Mouse (Mus musculus): ENCODE results near the gene Larp4. TPM values are rescaled to one million over a fixed set of nuclear protein-coding genes. Genes with fewer than 3 reads are reported as not detected.
A peak's percentile ranks its signal among the peaks of the same experiment; 100 is the strongest.

Gene Larp4
- polyA plus RNA-seq, 1 experiment from 2014 or later: 36.0 TPM

DNA sequence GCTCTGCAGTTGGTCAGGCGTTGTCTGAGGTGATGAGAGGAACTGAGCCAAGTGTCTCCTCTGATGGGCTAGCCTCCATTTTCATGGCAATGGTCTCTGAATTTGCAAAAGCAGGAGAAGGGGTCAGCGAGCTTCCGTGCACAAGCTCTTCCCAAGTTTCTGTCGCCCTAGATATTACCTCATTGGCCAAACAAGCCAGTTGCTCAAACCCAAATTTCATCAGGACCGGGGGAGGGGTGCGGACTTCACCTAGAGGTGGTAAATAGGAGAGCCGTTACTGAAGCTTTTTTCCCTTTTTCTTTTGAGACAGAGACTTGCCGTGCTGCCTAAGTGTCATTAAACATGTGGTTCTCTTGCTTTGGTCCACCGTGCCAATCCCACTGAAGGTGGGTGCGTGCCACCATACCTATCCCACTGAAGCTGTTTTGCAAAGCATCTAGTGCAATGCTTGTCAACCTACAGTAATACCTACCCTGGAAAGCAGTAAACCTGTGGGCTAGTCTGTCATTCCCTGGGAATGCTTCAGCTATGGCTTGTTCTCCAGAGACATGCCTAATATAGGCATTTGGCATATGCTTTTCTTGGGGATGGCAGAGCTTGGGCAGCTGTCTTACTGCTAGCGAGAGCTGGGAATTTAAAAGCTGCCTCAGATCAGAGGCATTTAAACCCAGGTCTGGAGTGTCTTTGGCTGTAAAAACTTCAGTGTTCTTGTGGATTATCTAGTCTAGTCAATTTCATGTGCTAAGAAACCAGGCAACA lies 55.4 kb downstream of the Larp4 start:
- Histone ChIP-seq H3K27ac (no peak overlapping the region), H3K27me3 (ENCODE audit: insufficient read depth, low read length) (no peaks in the 10 kb centered on the region), H3K4me2 (ENCODE audit: low read length) (no peak overlapping the region), H3K4me3 (replicated peaks; ENCODE audit: low read depth, low read length) (no peak overlapping the region), H3K4me1 (replicated peaks; ENCODE audit: insufficient read depth, low read length) (no peaks in the 10 kb centered on the region), H3K9me3 (replicated peaks; ENCODE audit: low read length) (no peaks in the 10 kb centered on the region), H3K36me3 (ENCODE audit: insufficient read depth, low read length) (no peaks in the 10 kb centered on the region), H3K9ac (ENCODE audit: low read depth, low read length) (no peak overlapping the region)
- ATAC-seq (replicated peaks; ENCODE audit: low FRiP score, low read depth) (no peak), DNase-seq (ENCODE audit: low spot score) (no peak)
- no peak for TF ChIP-seq CTCF (IDR thresholded peaks at IDR 0.05; ENCODE audit: low read depth)
- 69% methylated on average over 11 of the region's 11 CpGs for WGBS

DNA sequence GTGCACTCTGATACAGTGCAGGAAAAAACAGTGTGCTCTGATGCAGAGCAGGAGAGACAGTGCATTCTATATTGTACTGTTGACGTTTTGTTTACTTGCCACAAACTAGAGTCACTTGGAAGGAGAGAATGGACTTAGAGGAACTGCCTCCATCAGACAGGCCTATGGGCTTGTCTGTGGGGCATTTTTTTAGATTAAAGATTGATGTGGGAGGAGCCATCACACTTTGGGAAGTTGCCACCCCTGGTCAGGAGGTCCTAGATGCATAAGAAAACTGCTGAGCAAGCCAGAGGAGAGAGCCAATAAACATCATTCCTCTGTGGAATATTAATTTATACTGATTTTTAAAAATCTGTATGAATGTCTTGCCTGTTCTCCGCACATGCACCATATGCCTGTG lies 58.3 kb downstream of the Larp4 start:
- WGBS: 81% methylated on average over 2 of the region's 2 CpGs
- DNase-seq (ENCODE audit: low spot score) (no peak), ATAC-seq (replicated peaks; ENCODE audit: low FRiP score, low read depth) (no peak)
- no peaks in the 10 kb centered on the region for H3K36me3 ChIP-seq (ENCODE audit: insufficient read depth, low read length)
- H3K4me2 ChIP-seq (ENCODE audit: low read length): no peak overlapping the region
- no peak overlapping the region for H3K4me3 ChIP-seq (replicated peaks; ENCODE audit: low read depth, low read length)
- H3K4me1 ChIP-seq (replicated peaks; ENCODE audit: insufficient read depth, low read length): no peaks in the 10 kb centered on the region
- H3K27ac ChIP-seq: no peak overlapping the region
- H3K9me3 ChIP-seq (replicated peaks; ENCODE audit: low read length): no peaks in the 10 kb centered on the region
- TF ChIP-seq CTCF (IDR thresholded peaks at IDR 0.05; ENCODE audit: low read depth): no peak
- H3K9ac ChIP-seq (ENCODE audit: low read depth, low read length): no peak overlapping the region
- H3K27me3 ChIP-seq (ENCODE audit: insufficient read depth, low read length): no peaks in the 10 kb centered on the region

DNA sequence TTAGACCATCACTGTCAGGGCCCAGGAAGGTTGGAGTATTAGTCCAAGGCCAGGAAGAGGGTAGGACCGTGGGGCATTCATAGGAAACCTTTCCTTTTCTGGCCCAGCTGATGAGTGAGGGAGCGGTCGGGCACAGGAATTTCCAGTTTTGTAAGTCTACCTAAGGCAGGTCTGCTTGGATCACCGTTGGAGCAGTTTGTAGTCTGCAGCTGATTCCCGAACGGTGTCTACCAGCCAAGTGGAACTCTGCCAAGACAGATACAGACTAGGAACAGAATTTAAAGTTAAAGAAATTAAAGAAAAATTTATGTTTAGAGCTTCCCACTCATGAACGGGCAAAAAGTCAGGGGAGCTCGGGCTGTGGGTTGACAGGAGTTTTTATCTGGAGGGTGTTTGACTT lies 59.6 kb downstream of the Larp4 start:
- no peak for DNase-seq (ENCODE audit: low spot score)
- no peak for ATAC-seq (replicated peaks; ENCODE audit: low FRiP score, low read depth)

DNA sequence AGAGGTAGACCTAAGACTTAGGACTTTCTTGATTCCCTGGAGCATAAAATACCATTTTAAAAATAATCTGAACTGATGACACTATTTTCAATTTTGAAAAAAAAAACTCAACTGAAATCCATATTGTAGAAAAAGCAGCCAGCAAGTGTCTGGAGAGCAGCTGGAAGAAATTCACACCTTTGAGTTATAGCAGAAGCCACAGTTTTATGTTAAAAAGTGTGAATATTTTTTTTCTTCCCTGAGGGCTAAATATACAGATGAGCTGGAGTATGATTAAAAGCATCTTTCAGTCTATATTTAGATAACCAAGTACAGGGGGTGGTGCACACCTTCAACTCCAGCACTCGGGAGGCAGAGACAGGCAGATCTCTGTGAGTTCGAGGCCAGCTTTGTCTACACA lies 60.0 kb downstream of the Larp4 start:
- Histone ChIP-seq H3K4me2 (ENCODE audit: low read length) (no peak overlapping the region), H3K27me3 (ENCODE audit: insufficient read depth, low read length) (no peaks in the 10 kb centered on the region), H3K27ac (no peak overlapping the region), H3K4me1 (replicated peaks; ENCODE audit: insufficient read depth, low read length) (no peaks in the 10 kb centered on the region), H3K9me3 (replicated peaks; ENCODE audit: low read length) (no peaks in the 10 kb centered on the region), H3K9ac (ENCODE audit: low read depth, low read length) (no peak overlapping the region), H3K4me3 (replicated peaks; ENCODE audit: low read depth, low read length) (no peak overlapping the region), H3K36me3 (ENCODE audit: insufficient read depth, low read length) (no peaks in the 10 kb centered on the region)
- ATAC-seq (replicated peaks; ENCODE audit: low FRiP score, low read depth): no peak
- no peak for TF ChIP-seq CTCF (IDR thresholded peaks at IDR 0.05; ENCODE audit: low read depth)
- WGBS: 85% methylated on average over 2 of the region's 2 CpGs
- no peak for DNase-seq (ENCODE audit: low spot score)

More for the DNA sequence above, 59.6 kb downstream of the Larp4 start:
- H3K27ac ChIP-seq: no peak overlapping the region
- 67% methylated on average over 8 of the region's 8 CpGs for WGBS
- H3K4me1 ChIP-seq (replicated peaks; ENCODE audit: insufficient read depth, low read length): no peaks in the 10 kb centered on the region
- no peak overlapping the region for H3K4me3 ChIP-seq (replicated peaks; ENCODE audit: low read depth, low read length)
- no peak overlapping the region for H3K4me2 ChIP-seq (ENCODE audit: low read length)
- no peak for TF ChIP-seq CTCF (IDR thresholded peaks at IDR 0.05; ENCODE audit: low read depth)
- no peaks in the 10 kb centered on the region for H3K27me3 ChIP-seq (ENCODE audit: insufficient read depth, low read length)
- H3K9me3 ChIP-seq (replicated peaks; ENCODE audit: low read length): no peaks in the 10 kb centered on the region
- H3K9ac ChIP-seq (ENCODE audit: low read depth, low read length): no peak overlapping the region
- H3K36me3 ChIP-seq (ENCODE audit: insufficient read depth, low read length): no peaks in the 10 kb centered on the region

DNA sequence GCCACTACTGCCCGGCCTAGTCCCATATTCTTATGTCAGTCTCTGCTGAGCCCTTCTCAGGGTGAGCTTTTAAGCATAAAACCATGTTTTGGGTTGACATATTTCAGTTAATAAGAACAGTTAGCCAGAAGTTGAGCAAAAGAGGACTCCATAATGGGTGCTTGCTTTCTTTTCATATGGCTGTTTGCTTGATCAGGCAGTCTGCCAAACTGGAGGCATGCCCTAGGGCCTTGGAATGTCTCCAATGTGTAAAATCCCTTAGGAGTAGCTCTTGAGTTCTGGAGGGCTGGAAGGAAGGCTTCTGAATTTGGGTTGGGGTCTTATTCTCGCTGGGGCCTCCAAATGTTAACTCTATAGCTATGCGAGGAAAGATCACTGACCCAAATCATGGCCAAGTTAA lies 62.7 kb downstream of the Larp4 start:
- Histone ChIP-seq H3K27ac (no peak overlapping the region), H3K27me3 (ENCODE audit: insufficient read depth, low read length) (no peaks in the 10 kb centered on the region), H3K9ac (ENCODE audit: low read depth, low read length) (no peak overlapping the region), H3K9me3 (replicated peaks; ENCODE audit: low read length) (no peaks in the 10 kb centered on the region), H3K4me2 (ENCODE audit: low read length) (no peak overlapping the region), H3K4me1 (replicated peaks; ENCODE audit: insufficient read depth, low read length) (no peaks in the 10 kb centered on the region), H3K4me3 (replicated peaks; ENCODE audit: low read depth, low read length) (no peak overlapping the region), H3K36me3 (ENCODE audit: insufficient read depth, low read length) (no peaks in the 10 kb centered on the region)
- WGBS: 82% methylated on average over 3 of the region's 3 CpGs
- ATAC-seq (replicated peaks; ENCODE audit: low FRiP score, low read depth) (no peak), DNase-seq (ENCODE audit: low spot score) (no peak)
- TF ChIP-seq CTCF (IDR thresholded peaks at IDR 0.05; ENCODE audit: low read depth): no peak

DNA sequence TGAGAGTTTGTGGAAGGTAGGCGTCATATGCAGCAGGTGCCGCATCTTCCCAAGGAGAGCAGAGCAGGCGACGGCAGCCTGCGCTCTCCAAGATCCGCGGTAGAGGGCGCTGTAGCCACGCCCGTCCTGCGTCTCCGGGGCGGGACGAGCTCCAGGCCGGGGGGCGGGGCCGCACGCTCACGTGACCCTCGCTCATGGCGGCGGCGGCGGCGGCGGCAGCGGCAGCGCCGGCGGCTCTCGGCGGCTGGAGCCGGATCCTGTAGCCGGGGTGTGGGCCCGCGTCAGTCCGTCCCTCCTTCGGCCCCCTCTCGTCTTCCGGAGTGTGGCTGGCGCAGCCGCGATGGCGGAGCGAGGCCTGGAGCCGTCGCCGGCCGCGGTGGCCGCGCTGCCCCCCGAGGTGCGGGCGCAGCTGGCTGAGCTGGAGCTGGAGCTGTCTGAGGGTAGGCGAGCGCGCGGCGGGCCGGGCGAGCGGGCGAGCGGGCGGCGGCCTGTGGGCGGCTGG lies 68.7 kb downstream of the Larp4 start, which contains the start of gene Dip2b:
Dip2b (plus strand) TSS at position 195 of the 502 bp plus-strand sequence.
- peak within 1 kb of the TSS; percentile 70 for H3K4me2 ChIP-seq (ENCODE audit: low read length)
- peak; percentile 85 for TF ChIP-seq CTCF (IDR thresholded peaks at IDR 0.05; ENCODE audit: low read depth)
- peak; percentile 92 for ATAC-seq (replicated peaks; ENCODE audit: low FRiP score, low read depth)
- H3K36me3 ChIP-seq (ENCODE audit: insufficient read depth, low read length): no peaks in the 10 kb centered on the region
- 0 out of 2 replicates have a peak, but pooled peaks cover 10% of the 10 kb centered on the region for H3K4me1 ChIP-seq (replicated peaks; ENCODE audit: insufficient read depth, low read length)
- peak within 1 kb of the TSS; percentile 80 for H3K4me3 ChIP-seq (replicated peaks; ENCODE audit: low read depth, low read length)
- H3K27me3 ChIP-seq (ENCODE audit: insufficient read depth, low read length): no peaks in the 10 kb centered on the region
- no peaks in the 10 kb centered on the region for H3K9me3 ChIP-seq (replicated peaks; ENCODE audit: low read length)
- peak within 1 kb of the TSS; percentile 95 for H3K9ac ChIP-seq (ENCODE audit: low read depth, low read length)
- peak; percentile 95 for DNase-seq (ENCODE audit: low spot score)
- WGBS: under 1% methylated on average over 50 of the region's 68 CpGs
- peak within 1 kb of the TSS; percentile 97 for H3K27ac ChIP-seq
